Mouse (Mus musculus) ovary, postnatal 14 days (tissue): ENCODE results near the gene Atl2.
A peak's percentile ranks its signal among the peaks of the same experiment; 100 is the strongest.

ENCODE experiments used
- DNase-seq: peaks from one replicate; pipeline ENCODE4 v3.0.0; 2022; ENCODE audit warnings: low spot score

Gene Atl2

GRCm38 (mm10) chr17:79895911-79896423, at the start of gene Atl2:
TSS of gene Atl2 (minus strand) at chr17:79896123.
- DNase-seq = peak; percentile 90

GRCm38 (mm10) chr17:79944851-79945250, 48.9 kb upstream of the Atl2 start:
- DNase-seq = no peak

GRCm38 (mm10) chr17:79942418-79942817, 46.5 kb upstream of the Atl2 start:
- DNase-seq = no peak

GRCm38 (mm10) chr17:79939133-79939532, 43.2 kb upstream of the Atl2 start:
- DNase-seq = no peak

- no peak for DNase-seq
Observed at GRCm38 (mm10) chr17:79937921-79938601, 42.1 kb upstream of the Atl2 start.

- DNase-seq = no peak
Observed at GRCm38 (mm10) chr17:79934370-79934769, 38.4 kb upstream of the Atl2 start.

GRCm38 (mm10) chr17:79932676-79933278, 36.9 kb upstream of the Atl2 start:
- no peak for DNase-seq

- no peak for DNase-seq
Observed at GRCm38 (mm10) chr17:79927110-79927509, 31.2 kb upstream of the Atl2 start.

GRCm38 (mm10) chr17:79926486-79926885, 30.6 kb upstream of the Atl2 start:
- DNase-seq = no peak

- DNase-seq = no peak
Observed at GRCm38 (mm10) chr17:79925865-79926421, 30.0 kb upstream of the Atl2 start.

- DNase-seq = no peak
Observed at GRCm38 (mm10) chr17:79920355-79920754, 24.4 kb upstream of the Atl2 start.

- peak; percentile 13 for DNase-seq
Observed at GRCm38 (mm10) chr17:79919566-79920350, 23.8 kb upstream of the Atl2 start.

GRCm38 (mm10) chr17:79918484-79919004, 22.6 kb upstream of the Atl2 start:
- no peak for DNase-seq

GRCm38 (mm10) chr17:79916996-79917395, 21.1 kb upstream of the Atl2 start:
- DNase-seq = no peak

GRCm38 (mm10) chr17:79912174-79912573, 16.3 kb upstream of the Atl2 start:
- DNase-seq = no peak

GRCm38 (mm10) chr17:79911718-79912117, 15.8 kb upstream of the Atl2 start:
- DNase-seq = no peak

- DNase-seq = no peak
Observed at GRCm38 (mm10) chr17:79909571-79909970, 13.6 kb upstream of the Atl2 start.

- no peak for DNase-seq
Observed at GRCm38 (mm10) chr17:79907698-79908097, 11.8 kb upstream of the Atl2 start.

GRCm38 (mm10) chr17:79906791-79907494, 11.0 kb upstream of the Atl2 start:
- no peak for DNase-seq

- no peak for DNase-seq
Observed at GRCm38 (mm10) chr17:79904593-79904992, 8.7 kb upstream of the Atl2 start.

- no peak for DNase-seq
Observed at GRCm38 (mm10) chr17:79901207-79901606, 5.3 kb upstream of the Atl2 start.
